Mouse (Mus musculus) liver, embryonic 11.5 days (tissue): ENCODE results near the gene Rere. TPM values are rescaled to one million over a fixed set of nuclear protein-coding genes. Genes with fewer than 3 reads are reported as not detected.

Source experiments
- ATAC-seq: fragments of 200-750 bp; cut with Nextera tagmentation; replicated peaks from 2 replicates; pipeline ENCODE4 v1.8.0; 2017; ENCODE audit warnings: moderate number of reproducible peaks, mild to moderate bottlenecking, moderate TSS enrichment, moderate library complexity; ENCODE audit not compliant: low FRiP score
- DNase-seq: peaks from one replicate; pipeline ENCODE4 v3.0.0-alpha.2; 2017; ENCODE audit warnings: low spot score
- H3K27ac ChIP-seq: fragments of 300-500 bp; sonication (generic); 2 replicates; pipeline ENCODE4 v1.5.1; 2014; ENCODE audit warnings: mild to moderate bottlenecking, low read depth, low read length, control low read depth
- H3K27me3 ChIP-seq: fragments of 300-500 bp; sonication (generic); replicated peaks from 2 replicates; pipeline ENCODE4 v1.6.1; 2014; ENCODE audit warnings: low read length, mixed read lengths; ENCODE audit not compliant: control insufficient read depth, insufficient read depth
- H3K36me3 ChIP-seq: fragments of 300-500 bp; sonication (generic); 2 replicates; pipeline ENCODE4 v1.6.1; 2014; ENCODE audit warnings: mild to moderate bottlenecking, low read length, moderate library complexity, mixed read lengths; ENCODE audit not compliant: control insufficient read depth, insufficient read depth
- H3K4me1 ChIP-seq: fragments of 300-500 bp; sonication (generic); replicated peaks from 2 replicates; pipeline ENCODE4 v1.6.1; 2014; ENCODE audit warnings: low read length, mixed read lengths; ENCODE audit not compliant: control insufficient read depth, insufficient read depth
- H3K4me2 ChIP-seq: fragments of 300-500 bp; sonication (generic); 2 replicates; pipeline ENCODE4 v1.6.1; 2014; ENCODE audit warnings: mild to moderate bottlenecking, control low read depth, moderate library complexity
- H3K4me3 ChIP-seq: fragments of 300-500 bp; sonication (generic); 2 replicates; pipeline ENCODE4 v1.5.1; 2014; ENCODE audit warnings: low read depth, low read length, control low read depth
- H3K9ac ChIP-seq: fragments of 300-500 bp; sonication (generic); 2 replicates; pipeline ENCODE4 v1.6.1; 2014; ENCODE audit warnings: low read depth, low read length, control low read depth
- H3K9me3 ChIP-seq: fragments of 300-500 bp; sonication (generic); 2 replicates; pipeline ENCODE4 v1.6.1; 2016; ENCODE audit warnings: low read length, inconsistent platforms, mixed read lengths; ENCODE audit not compliant: control insufficient read depth
- WGBS: fragments of 180-500 bp; shearing (Covaris S2); extraction: QIAGEN DNeasy Blood & Tissue Kit; methylation state at CpG from one replicate; pipeline ENCODE4 v1.1.7; 2014; 5-methylcytosine and 5-hydroxymethylcytosine counted together
- polyA plus RNA-seq: library from polyadenylated mRNA; unstranded; fragments of >200 nt; fragmentation: Nextera tagmentation; extraction: Ambion mirVana; gene quantifications from 2 replicates; pipeline ENCODE4 v1.2.1, GENCODE M21; 2014

Gene Rere
- polyA plus RNA-seq, 1 experiment from 2014 or later = 23.3 TPM

DNA sequence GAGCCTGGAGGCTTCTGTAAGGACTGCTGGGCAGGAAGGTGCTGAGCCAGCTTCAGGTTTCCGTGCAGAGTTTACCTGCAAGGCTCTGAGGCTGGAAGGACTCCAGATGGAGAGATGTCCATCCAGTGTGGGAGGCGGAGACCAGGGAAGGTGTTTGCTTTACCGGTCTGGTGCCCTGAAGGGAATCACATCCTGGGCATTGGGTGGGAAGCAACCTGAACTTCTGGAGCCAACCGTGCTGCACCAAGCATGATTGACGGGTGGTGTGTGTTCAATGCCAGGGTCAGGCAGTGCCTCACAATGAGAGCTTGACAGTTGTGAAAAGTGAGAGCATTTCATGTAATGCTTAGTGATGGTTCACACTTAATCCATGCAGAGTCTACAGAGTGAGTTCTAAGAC lies 32.5 kb upstream of the Rere start:
- no peak for DNase-seq
- Histone ChIP-seq H3K27ac (no peak overlapping the region), H3K4me1 (no peaks in the 10 kb centered on the region), H3K4me2 (no peak overlapping the region), H3K9me3 (no peaks in the 10 kb centered on the region), H3K4me3 (no peak overlapping the region), H3K9ac (no peak overlapping the region), H3K36me3 (peaks cover 59% of the 10 kb centered on the region), H3K27me3 (no peaks in the 10 kb centered on the region)
- 85% methylated on average over 5 of the region's 5 CpGs for WGBS
- no peak for ATAC-seq

DNA sequence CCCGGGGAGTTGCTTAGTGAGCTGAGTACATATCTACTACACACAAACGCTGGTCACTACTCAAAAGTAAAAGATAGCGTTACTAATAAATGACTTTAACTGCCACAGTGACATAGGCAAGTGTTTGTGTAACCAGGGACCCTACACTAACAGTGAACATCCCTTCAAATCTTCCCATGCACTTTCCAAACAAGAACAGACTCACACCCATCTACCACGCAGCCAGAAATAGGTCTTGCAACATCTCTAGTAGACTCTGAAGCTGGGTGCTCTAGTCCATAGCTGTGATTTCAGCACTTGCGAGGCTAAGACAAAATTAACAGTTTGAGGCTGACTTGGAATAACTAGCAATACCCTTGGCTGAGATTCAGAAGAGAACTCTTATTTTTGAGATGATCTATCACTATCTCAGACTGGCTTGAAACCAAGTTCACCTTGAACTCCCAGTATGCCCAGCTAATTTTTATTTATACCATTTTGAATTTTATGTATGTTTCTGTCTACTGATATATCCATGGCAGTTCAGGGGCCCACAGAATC lies 31.6 kb upstream of the Rere start:
- WGBS = 66% methylated on average over 5 of the region's 5 CpGs
- Histone ChIP-seq H3K27ac (no peak overlapping the region), H3K36me3 (peaks cover 53% of the 10 kb centered on the region)

DNA sequence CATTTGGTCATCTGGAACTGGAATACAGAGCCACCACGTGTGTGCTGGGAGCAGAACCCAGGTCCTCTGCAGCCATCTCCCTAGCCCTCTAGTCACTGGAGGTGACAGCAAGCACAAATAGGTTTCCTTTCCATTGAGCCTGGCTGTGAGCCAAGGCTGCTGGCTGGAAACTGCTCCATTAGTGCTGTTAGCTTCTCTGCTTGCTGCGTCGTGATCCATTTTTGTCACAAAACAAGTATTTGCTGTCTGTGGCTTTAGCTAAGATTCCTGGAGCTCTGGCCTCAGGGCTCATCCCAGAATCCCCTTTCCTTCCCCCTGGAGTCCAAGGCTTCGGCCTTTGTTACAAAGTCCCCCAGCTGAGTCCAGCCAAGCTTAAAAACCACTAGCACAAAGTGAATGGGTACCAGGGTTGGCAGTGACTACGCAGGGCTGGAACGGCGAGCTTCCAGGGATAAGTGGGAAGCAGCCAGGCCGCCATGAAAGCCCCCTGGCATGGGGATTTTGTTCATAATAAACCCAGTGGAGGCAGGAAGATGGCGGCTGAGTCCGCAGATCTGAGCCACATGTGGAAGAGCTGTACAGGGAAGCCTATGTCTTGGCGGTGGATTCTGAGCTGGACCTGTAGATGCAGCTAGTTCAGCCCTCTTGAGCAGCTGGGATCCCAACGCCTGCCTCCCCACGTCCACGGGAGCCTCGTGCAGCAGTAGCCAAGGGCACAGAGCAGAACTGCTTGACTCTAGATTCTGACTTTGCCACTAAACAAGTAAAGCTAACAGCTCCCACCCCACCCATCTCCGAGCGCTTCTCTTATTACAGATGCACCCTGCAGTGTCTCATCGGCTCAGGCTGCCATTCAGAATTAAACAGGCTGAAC lies 30.7 kb upstream of the Rere start:
- Histone ChIP-seq H3K4me1 (no peaks in the 10 kb centered on the region), H3K9ac (no peak overlapping the region), H3K4me2 (no peak overlapping the region), H3K9me3 (no peaks in the 10 kb centered on the region), H3K27ac (no peak overlapping the region; the same call in 1 of the 2 replicates), H3K27me3 (no peaks in the 10 kb centered on the region), H3K4me3 (no peak overlapping the region), H3K36me3 (peaks cover 48% of the 10 kb centered on the region)
- WGBS = 77% methylated on average over 18 of the region's 18 CpGs
- DNase-seq (no peak), ATAC-seq (no peak)

More for the DNA sequence above, 31.6 kb upstream of the Rere start:
- Histone ChIP-seq H3K9me3 (no peaks in the 10 kb centered on the region), H3K4me3 (no peak overlapping the region), H3K4me2 (no peak overlapping the region), H3K4me1 (no peaks in the 10 kb centered on the region), H3K9ac (no peak overlapping the region), H3K27me3 (no peaks in the 10 kb centered on the region)
- DNase-seq (no peak), ATAC-seq (no peak)

DNA sequence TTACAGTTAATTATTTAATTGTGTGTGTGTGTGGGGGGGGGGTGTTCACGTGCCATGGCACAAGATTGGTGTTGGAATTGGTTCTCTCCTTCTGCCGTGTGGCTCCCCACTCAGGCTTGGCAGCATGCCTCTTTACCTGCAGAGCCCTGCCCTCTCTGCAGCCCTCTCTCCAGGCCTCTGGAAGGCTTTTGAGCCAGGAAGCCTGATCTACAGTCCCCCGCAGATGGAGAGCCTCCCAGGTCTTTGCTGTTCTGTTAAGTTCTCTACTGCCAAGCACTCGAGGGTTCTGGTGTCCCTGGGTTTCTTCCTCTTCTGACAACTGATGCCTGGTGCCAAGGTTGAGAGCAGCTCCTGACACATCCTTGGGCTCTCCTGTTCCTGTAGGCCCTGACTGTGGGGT lies 27.0 kb upstream of the Rere start:
- Histone ChIP-seq H3K4me2 (no peak overlapping the region), H3K36me3 (peaks cover 15% of the 10 kb centered on the region), H3K27ac (no peak overlapping the region), H3K9me3 (no peaks in the 10 kb centered on the region), H3K27me3 (no peaks in the 10 kb centered on the region), H3K4me1 (peaks cover 3% of the 10 kb centered on the region; the same call in 1 of the 2 replicates), H3K9ac (no peak overlapping the region), H3K4me3 (no peak overlapping the region)
- ATAC-seq (no peak), DNase-seq (no peak)
- WGBS = 65% methylated on average over 4 of the region's 4 CpGs

DNA sequence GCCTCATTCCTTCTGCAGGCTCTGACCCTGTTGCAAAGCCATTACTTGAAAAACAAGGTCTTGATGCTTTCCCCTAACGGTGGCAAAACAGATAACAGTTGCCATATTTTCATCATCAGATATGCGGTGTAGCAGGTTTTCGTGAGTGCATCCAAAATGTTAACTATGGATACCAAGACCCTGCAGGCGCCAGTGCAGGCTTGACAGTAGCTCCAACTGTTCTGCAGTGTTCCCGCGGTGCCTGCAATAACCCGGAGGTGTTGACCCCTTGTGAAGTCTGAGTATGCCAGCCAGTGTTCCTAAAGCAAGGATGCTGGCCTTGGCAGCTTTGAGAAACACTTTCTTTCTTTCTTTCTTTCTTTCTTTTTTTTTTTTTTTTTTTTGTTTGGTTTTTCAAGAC lies 26.3 kb upstream of the Rere start:
- no peak for DNase-seq

DNA sequence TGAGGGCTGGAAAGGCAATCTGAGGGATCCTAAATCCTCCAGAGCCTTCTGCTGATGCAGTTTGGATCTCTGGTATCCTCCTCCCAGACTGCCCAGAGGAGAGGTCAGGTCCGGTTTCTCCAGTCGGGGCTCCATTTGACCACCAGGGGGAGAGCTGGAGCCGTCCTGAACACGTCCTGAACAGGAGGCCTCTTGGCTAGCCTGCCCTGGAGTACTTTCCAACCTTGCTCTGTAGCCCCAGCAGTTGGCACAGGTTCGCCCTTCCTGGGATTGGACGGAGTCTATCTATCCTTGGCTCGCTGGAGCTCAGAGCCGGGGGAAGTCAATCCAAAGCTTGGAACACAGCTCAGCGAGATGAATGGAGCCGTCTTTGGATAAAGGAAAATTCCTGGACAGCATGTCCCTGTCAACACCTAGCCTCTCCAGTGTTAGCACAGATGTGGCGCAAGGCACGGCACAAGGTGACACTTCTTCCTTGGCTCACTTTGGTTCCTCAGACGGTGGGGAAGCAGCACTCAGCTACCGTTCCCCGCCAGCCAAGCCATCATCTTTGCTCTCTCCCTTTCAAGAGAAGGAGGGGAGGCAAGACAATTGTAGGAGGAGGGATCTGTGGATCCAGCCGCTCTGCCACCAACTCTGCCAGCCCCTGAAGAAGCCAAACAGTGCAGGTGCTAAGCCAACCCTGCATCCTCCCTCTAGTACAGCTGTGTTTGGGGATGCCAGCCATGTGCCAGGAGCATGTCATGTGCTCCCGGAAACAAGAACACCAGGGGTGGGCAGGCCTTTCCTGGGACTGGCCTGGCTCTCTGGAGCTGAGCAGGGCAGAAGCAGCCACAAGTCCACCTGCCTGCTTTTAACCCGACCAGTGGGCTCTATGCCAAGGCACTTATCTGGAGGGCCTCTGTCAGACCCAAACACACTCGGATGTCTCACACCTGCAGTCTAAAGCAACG lies 23.9 kb upstream of the Rere start:
- WGBS = 57% methylated on average over 20 of the region's 20 CpGs
- Histone ChIP-seq H3K9ac (no peak overlapping the region), H3K27me3 (no peaks in the 10 kb centered on the region), H3K4me3 (no peak overlapping the region), H3K4me1 (peaks cover 3% of the 10 kb centered on the region; the same call in 1 of the 2 replicates), H3K27ac (no peak overlapping the region), H3K36me3 (peaks cover 2% of the 10 kb centered on the region; the same call in 1 of the 2 replicates), H3K4me2 (no peak overlapping the region), H3K9me3 (no peaks in the 10 kb centered on the region)
- peak; percentile 63 for ATAC-seq
- DNase-seq = peak; percentile 82

More for the DNA sequence above, 26.3 kb upstream of the Rere start:
- 88% methylated on average over 7 of the region's 7 CpGs for WGBS
- H3K4me2 ChIP-seq = no peak overlapping the region
- H3K4me1 ChIP-seq = peaks cover 3% of the 10 kb centered on the region; the same call in 1 of the 2 replicates
- H3K36me3 ChIP-seq = peaks cover 10% of the 10 kb centered on the region
- no peaks in the 10 kb centered on the region for H3K9me3 ChIP-seq
- H3K27me3 ChIP-seq = no peaks in the 10 kb centered on the region
- no peak overlapping the region for H3K27ac ChIP-seq
- ATAC-seq = no peak
- no peak overlapping the region for H3K4me3 ChIP-seq
- H3K9ac ChIP-seq = no peak overlapping the region

DNA sequence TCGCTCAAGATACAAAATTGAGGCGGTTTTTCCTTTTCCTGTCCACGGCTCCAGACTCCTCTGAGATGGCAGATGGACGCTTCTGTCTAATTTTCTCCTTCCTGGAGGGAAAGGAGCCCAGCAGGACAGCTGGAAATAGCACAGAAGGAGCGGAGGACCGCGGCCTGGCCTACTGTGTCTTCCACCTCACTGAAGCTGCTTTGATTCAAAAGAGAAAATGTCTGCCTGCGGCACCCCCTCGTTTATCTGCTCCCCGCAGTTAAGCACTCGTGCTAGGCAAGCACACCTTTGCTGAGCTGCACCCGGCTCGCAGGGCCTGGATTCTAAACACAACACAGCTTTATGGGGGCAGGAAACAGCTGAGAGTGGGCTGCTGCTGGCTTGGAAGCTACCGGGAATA lies 23.1 kb upstream of the Rere start:
- Histone ChIP-seq H3K9me3 (no peaks in the 10 kb centered on the region), H3K27me3 (no peaks in the 10 kb centered on the region), H3K4me2 (no peak overlapping the region), H3K4me1 (peaks cover 3% of the 10 kb centered on the region; the same call in 1 of the 2 replicates), H3K27ac (no peak overlapping the region), H3K4me3 (no peak overlapping the region), H3K36me3 (no peaks in the 10 kb centered on the region), H3K9ac (no peak overlapping the region)
- WGBS = 74% methylated on average over 14 of the region's 14 CpGs
- ATAC-seq (no peak), DNase-seq (no peak)

DNA sequence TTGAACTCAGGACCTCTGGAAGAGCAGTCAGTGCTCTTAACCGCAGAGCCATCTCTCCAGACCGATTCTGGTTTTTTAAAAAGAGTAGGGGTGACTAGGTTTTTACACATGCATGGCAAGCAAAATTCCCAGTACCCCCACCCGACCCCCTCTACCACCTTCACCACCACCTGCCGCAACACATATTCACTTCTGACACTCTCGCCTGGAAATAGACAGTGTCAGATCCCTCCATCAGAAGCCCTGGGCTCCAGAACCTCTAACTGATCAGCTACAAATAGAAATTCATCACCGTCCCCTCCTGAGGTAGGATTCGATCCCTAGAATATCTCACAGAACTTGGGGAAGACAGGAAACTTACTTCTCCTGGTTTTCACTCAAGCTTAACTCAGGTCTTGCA lies 21.9 kb upstream of the Rere start:
- WGBS = 86% methylated on average over 7 of the region's 7 CpGs
- Histone ChIP-seq H3K9me3 (no peaks in the 10 kb centered on the region), H3K4me2 (no peak overlapping the region), H3K4me1 (peaks cover 3% of the 10 kb centered on the region; the same call in 1 of the 2 replicates), H3K36me3 (no peaks in the 10 kb centered on the region), H3K9ac (no peak overlapping the region), H3K4me3 (no peak overlapping the region), H3K27me3 (no peaks in the 10 kb centered on the region), H3K27ac (no peak overlapping the region)
- DNase-seq = no peak
- no peak for ATAC-seq
